Mouse (Mus musculus) ES-E14 (cell line): Measurements from ENCODE around the gene Gjd3. TPM values are rescaled to one million over a fixed set of nuclear protein-coding genes. Genes with fewer than 3 reads are reported as not detected.

ENCODE experiments used
- DNase-seq: peaks from one replicate; pipeline ENCODE4 v3.0.0-alpha.2; 2013; ENCODE audit warnings: low read depth, low spot score
- H3K27ac ChIP-seq: 2 replicates; pipeline ENCODE4 v1.5.1; 2012; ENCODE audit warnings: low read depth, mild to moderate bottlenecking, low read length, moderate library complexity, mixed read lengths; ENCODE audit not compliant: poor library complexity, insufficient read depth, severe bottlenecking
- H3K36me3 ChIP-seq: 2 replicates; pipeline ENCODE4 v1.6.1; 2012; ENCODE audit warnings: mild to moderate bottlenecking, low read length, moderate library complexity, mixed read lengths; ENCODE audit not compliant: control insufficient read depth, poor library complexity, insufficient read depth, severe bottlenecking
- H3K4me1 ChIP-seq, 2 experiments: fragments of 150-350 bp in 1 of 2; sonication (generic) in 1 of 2; 2 replicates each; pipeline ENCODE4 v1.6.1; 2012; ENCODE audit warnings: low read length in 2 of 2, mild to moderate bottlenecking in 1 of 2, mixed read lengths in 1 of 2; ENCODE audit not compliant: control insufficient read depth in 2 of 2, insufficient read depth in 2 of 2, poor library complexity in 1 of 2
- H3K4me3 ChIP-seq, 2 experiments: fragments of 150-350 bp in 1 of 2; sonication (generic) in 1 of 2; 2 replicates each; pipeline ENCODE4 v1.5.1; 2012; ENCODE audit warnings: low read length in 2 of 2, low read depth in 1 of 2, mild to moderate bottlenecking in 1 of 2, mixed read lengths in 1 of 2; ENCODE audit not compliant: insufficient read depth in 1 of 2, poor library complexity in 1 of 2, severe bottlenecking in 1 of 2
- H3K9ac ChIP-seq: 2 replicates; pipeline ENCODE4 v1.6.1; 2012; ENCODE audit warnings: low read depth, mild to moderate bottlenecking, low read length, mixed read lengths; ENCODE audit not compliant: poor library complexity, insufficient read depth, severe bottlenecking
- H3K9me3 ChIP-seq: fragments of 150-350 bp; sonication (generic); 2 replicates; pipeline ENCODE4 v1.6.1; 2012; ENCODE audit warnings: low read depth, mild to moderate bottlenecking, low read length; ENCODE audit not compliant: control insufficient read depth, insufficient read depth
- CHD2 ChIP-seq: IDR thresholded peaks from 2 replicates; pipeline ENCODE4 v1.6.1; 2014; ENCODE audit warnings: mild to moderate bottlenecking, low read depth, low read length, inconsistent platforms
- HCFC1 ChIP-seq: IDR thresholded peaks from 2 replicates; pipeline ENCODE4 v1.6.1; 2012; ENCODE audit warnings: low read length, inconsistent platforms, borderline replicate concordance; ENCODE audit not compliant: insufficient read depth
- MAFK ChIP-seq: IDR thresholded peaks from 2 replicates; pipeline ENCODE4 v1.6.1; 2014; ENCODE audit warnings: mild to moderate bottlenecking, low read depth, low read length, inconsistent platforms; ENCODE audit not compliant: insufficient read depth
- ZC3H11A ChIP-seq: IDR thresholded peaks from 2 replicates; pipeline ENCODE4 v1.6.1; 2012; ENCODE audit warnings: low read depth, mild to moderate bottlenecking, inconsistent platforms, low read length, borderline replicate concordance
- ZNF384 ChIP-seq: IDR thresholded peaks from 2 replicates; pipeline ENCODE4 v1.6.1; 2012; ENCODE audit warnings: low read depth, low read length, inconsistent platforms
- in situ Hi-C, 2 experiments: fragments of 600-800 bp; cut with MboI; formaldehyde crosslinking; loops; one replicate each; pipeline ENCODE4 v1.15.1; 2025; ENCODE audit warnings: low sequenced_read_pairs in 2 of 2, inconsistent platforms in 1 of 2; ENCODE audit not compliant: unreplicated experiment in 2 of 2
- total RNA-seq: library from RNA; depleted of rRNA; stranded (reverse); fragments of 300-350 nt; gene quantifications from 2 replicates; pipeline ENCODE4 v1.2.3, GENCODE M21; 2012

Gjd3 gene
- total RNA-seq, 1 experiment, result 0.27 TPM

DNA sequence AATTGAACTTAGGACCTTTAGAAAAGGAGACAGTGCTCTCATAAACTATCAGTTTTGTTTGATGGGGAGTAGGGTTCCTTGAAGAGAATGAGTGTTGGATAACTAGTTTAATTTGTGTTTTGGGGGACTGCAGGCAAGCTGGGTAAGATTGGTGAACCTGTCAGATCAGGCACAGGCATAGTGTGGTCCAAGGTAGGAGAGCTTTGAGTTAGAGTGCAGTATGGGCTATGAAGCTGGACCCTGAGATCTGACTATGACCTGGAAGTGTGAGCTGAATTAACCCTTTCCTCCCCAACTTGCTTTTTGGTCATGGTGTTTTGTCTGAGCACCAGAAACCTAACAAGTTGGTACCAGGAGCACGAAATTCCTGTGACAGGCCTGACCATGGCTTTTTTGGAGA, 31.0 kb upstream of the Gjd3 start:
- H3K4me3 ChIP-seq, result no peak overlapping the region
- no peak for DNase-seq
- in situ Hi-C loops, result loop anchor here (5.0 to 25.0 kb wide), 3 partner anchors 777 to 1852 kb away; partner anchors contain the start of gene Tbkbp1 (in 1 of the 2)
- H3K36me3 ChIP-seq, result peaks cover 67% of the 10 kb centered on the region
- no peak overlapping the region for H3K9ac ChIP-seq
- H3K9me3 ChIP-seq, result no peaks in the 10 kb centered on the region
- TF ChIP-seq ZC3H11A (no peak), CHD2 (no peak), MAFK (no peak), ZNF384 (no peak), HCFC1 (no peak)
- H3K4me1 ChIP-seq, result no peaks in the 10 kb centered on the region
- H3K27ac ChIP-seq, result no peak overlapping the region

- H3K4me1 ChIP-seq, result no peaks in the 10 kb centered on the region
- H3K27ac ChIP-seq, result no peak overlapping the region
- peaks cover 74% of the 10 kb centered on the region for H3K36me3 ChIP-seq
- H3K4me3 ChIP-seq, result no peak overlapping the region
- no peak overlapping the region for H3K9ac ChIP-seq
- no peaks in the 10 kb centered on the region for H3K9me3 ChIP-seq
- no peak for DNase-seq
- in situ Hi-C loops, result loop anchor here (5.0 to 25.0 kb wide), 3 partner anchors 773 to 1848 kb away; partner anchors contain the start of gene Tbkbp1 (in 1 of the 2)
- TF ChIP-seq CHD2 (no peak), ZNF384 (no peak), MAFK (no peak), HCFC1 (no peak), ZC3H11A (no peak)
Observed at GRCm38 (mm10) chr11:99010706-99011105, 27.9 kb upstream of the Gjd3 start.

GRCm38 (mm10) chr11:99010124-99010523, 27.3 kb upstream of the Gjd3 start:
- Histone ChIP-seq H3K36me3 (peaks cover 71% of the 10 kb centered on the region), H3K4me3 (no peak overlapping the region), H3K27ac (no peak overlapping the region), H3K4me1 (no peaks in the 10 kb centered on the region), H3K9ac (no peak overlapping the region), H3K9me3 (no peaks in the 10 kb centered on the region)
- in situ Hi-C loops, result loop anchor here (5.0 to 25.0 kb wide), 3 partner anchors 773 to 1848 kb away; partner anchors contain the start of gene Tbkbp1 (in 1 of the 2)
- TF ChIP-seq HCFC1, result no peak
- DNase-seq, result no peak

GRCm38 (mm10) chr11:99006788-99007187, 24.0 kb upstream of the Gjd3 start:
- DNase-seq, result no peak
- TF ChIP-seq CHD2, result no peak
- Histone ChIP-seq H3K36me3 (peaks cover 67% of the 10 kb centered on the region), H3K9me3 (no peaks in the 10 kb centered on the region), H3K27ac (no peak overlapping the region), H3K4me3 (no peak overlapping the region), H3K9ac (no peak overlapping the region), H3K4me1 (no peaks in the 10 kb centered on the region)
- in situ Hi-C loops, result loop anchor here (10.0 to 25.0 kb wide), 4 partner anchors 92 to 1844 kb away; partner anchors contain the start of gene Tbkbp1 (in 1 of the 2)

DNA sequence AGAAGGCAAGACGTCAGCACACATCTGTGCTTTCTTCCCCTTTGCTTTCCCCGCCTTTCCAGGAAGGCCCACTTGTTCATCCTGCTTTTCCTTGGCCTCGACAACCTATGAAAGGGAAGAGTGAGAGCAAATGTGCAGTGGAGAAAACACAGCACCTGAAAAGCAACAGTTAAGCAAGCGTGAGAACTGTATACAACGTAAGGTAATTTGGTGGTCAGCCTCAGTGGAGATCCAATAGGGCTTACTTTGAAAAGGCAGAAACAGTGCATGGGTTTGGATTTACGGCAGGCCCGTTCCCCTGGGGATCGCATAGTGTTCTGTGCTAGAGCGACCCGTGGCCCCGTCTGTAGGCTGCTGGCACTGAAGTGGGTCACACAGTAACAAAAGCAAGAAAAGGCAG, 16.4 kb upstream of the Gjd3 start:
- peaks cover 80% of the 10 kb centered on the region for H3K36me3 ChIP-seq
- in situ Hi-C loops, result no loop called here
- no peaks in the 10 kb centered on the region for H3K9me3 ChIP-seq
- no peak for DNase-seq
- no peaks in the 10 kb centered on the region; a peak in 1 of 4 replicates for H3K4me1 ChIP-seq
- H3K4me3 ChIP-seq, result no peak overlapping the region
- TF ChIP-seq CHD2 (no peak), HCFC1 (no peak), MAFK (no peak), ZNF384 (no peak), ZC3H11A (no peak)
- H3K9ac ChIP-seq, result no peak overlapping the region
- no peak overlapping the region for H3K27ac ChIP-seq
